Mouse (Mus musculus) liver, adult 2 months (tissue): ENCODE measurements around the gene Lrrc8c. TPM values are rescaled to one million over a fixed set of nuclear protein-coding genes. Genes with fewer than 3 reads are reported as not detected.

Experiments
- DNase-seq: peaks from one replicate; pipeline ENCODE4 v3.0.0-alpha.2; 2011; ENCODE audit warnings: low read depth, low spot score; ENCODE audit errors: extremely low read depth
- H3K27ac ChIP-seq: fragments of 200-500 bp; replicated peaks from 2 replicates; pipeline ENCODE4 v1.5.1; 2012; ENCODE audit warnings: low read depth, mild to moderate bottlenecking, control low read depth, inconsistent platforms, low read length; ENCODE audit not compliant: insufficient read depth
- H3K27me3 ChIP-seq: fragments of 200-500 bp; 2 replicates; pipeline ENCODE4 v1.6.1; 2012; ENCODE audit warnings: mild to moderate bottlenecking, moderate library complexity, low read length, inconsistent platforms; ENCODE audit not compliant: control insufficient read depth, insufficient read depth
- H3K36me3 ChIP-seq: fragments of 200-500 bp; 2 replicates; pipeline ENCODE4 v1.6.1; 2012; ENCODE audit warnings: low read length, inconsistent platforms; ENCODE audit not compliant: control insufficient read depth, insufficient read depth
- H3K4me1 ChIP-seq: fragments of 200-500 bp; 2 replicates; pipeline ENCODE4 v1.6.1; 2011; ENCODE audit warnings: low read length; ENCODE audit not compliant: control insufficient read depth, insufficient read depth
- H3K4me3 ChIP-seq: fragments of 200-500 bp; 2 replicates; pipeline ENCODE4 v1.5.1; 2011; ENCODE audit warnings: low read depth, mild to moderate bottlenecking, control low read depth, low read length, moderate library complexity; ENCODE audit not compliant: insufficient read depth
- H3K79me2 ChIP-seq: fragments of 200-500 bp; 2 replicates; pipeline ENCODE4 v1.6.1; 2012; ENCODE audit warnings: inconsistent platforms, mild to moderate bottlenecking, low read length, moderate library complexity; ENCODE audit not compliant: control insufficient read depth, insufficient read depth
- H3K9ac ChIP-seq: fragments of 200-500 bp; 2 replicates; pipeline ENCODE4 v1.6.1; 2012; ENCODE audit warnings: low read depth, mild to moderate bottlenecking, control low read depth, inconsistent platforms, low read length
- CTCF ChIP-seq: fragments of 200-500 bp; IDR thresholded peaks from 2 replicates; pipeline ENCODE4 v1.5.1; 2011; ENCODE audit warnings: low read depth, low read length, control low read depth
- POLR2A ChIP-seq: fragments of 200-500 bp; IDR thresholded peaks from 2 replicates; pipeline ENCODE4 v1.6.1; 2011; ENCODE audit warnings: low read length, control low read depth; ENCODE audit not compliant: insufficient read depth; ENCODE audit errors: extremely low read depth
- WGBS: fragments of 180-500 bp; shearing (Covaris S2); methylation state at CpG from one replicate; pipeline ENCODE4 v1.1.7; 2018; 5-methylcytosine and 5-hydroxymethylcytosine counted together
- polyA plus RNA-seq: library from polyadenylated mRNA; depleted of rRNA; stranded (reverse); fragments of >200 nt; gene quantifications from 2 replicates; pipeline ENCODE4 v1.2.3, GENCODE M21; 2012
- total RNA-seq: library from RNA; depleted of rRNA; stranded (reverse); fragments of >200 nt; gene quantifications from 2 replicates; pipeline ENCODE4 v1.2.3, GENCODE M21; 2014

Gene Lrrc8c
- total and polyA plus RNA-seq, 2 experiments, result 1.5 to 3.3 TPM

GRCm38 (mm10) chr5:105588683-105589082, 69.5 kb downstream of the Lrrc8c start:
- H3K36me3 ChIP-seq, result no peaks in the 10 kb centered on the region
- H3K27me3 ChIP-seq, result no peaks in the 10 kb centered on the region
- no peak for DNase-seq
- H3K27ac ChIP-seq, result no peak overlapping the region
- no peak overlapping the region for H3K4me3 ChIP-seq
- H3K4me1 ChIP-seq, result 0 out of 2 replicates have a peak, but pooled peaks cover 1% of the 10 kb centered on the region
- H3K79me2 ChIP-seq, result no peaks in the 10 kb centered on the region
- WGBS, result 87% methylated on average over 4 of the region's 4 CpGs
- TF ChIP-seq CTCF, result no peak
- no peak for TF ChIP-seq POLR2A
- no peak overlapping the region for H3K9ac ChIP-seq

GRCm38 (mm10) chr5:105589119-105589518, 69.9 kb downstream of the Lrrc8c start:
- Histone ChIP-seq H3K36me3 (no peaks in the 10 kb centered on the region), H3K4me1 (0 out of 2 replicates have a peak, but pooled peaks cover 1% of the 10 kb centered on the region), H3K4me3 (no peak overlapping the region), H3K9ac (no peak overlapping the region), H3K27me3 (no peaks in the 10 kb centered on the region), H3K27ac (no peak overlapping the region), H3K79me2 (no peaks in the 10 kb centered on the region)
- WGBS, result 88% methylated on average over 3 of the region's 3 CpGs
- TF ChIP-seq POLR2A, result no peak
- no peak for TF ChIP-seq CTCF
- DNase-seq, result no peak

GRCm38 (mm10) chr5:105592396-105592795, 73.2 kb downstream of the Lrrc8c start:
- Histone ChIP-seq H3K79me2 (no peaks in the 10 kb centered on the region), H3K27ac (no peak overlapping the region), H3K4me3 (no peak overlapping the region), H3K27me3 (no peaks in the 10 kb centered on the region), H3K36me3 (no peaks in the 10 kb centered on the region), H3K9ac (no peak overlapping the region), H3K4me1 (no peaks in the 10 kb centered on the region)
- no peak for TF ChIP-seq POLR2A
- TF ChIP-seq CTCF, result no peak
- WGBS, result 85% methylated on average over 4 of the region's 4 CpGs
- DNase-seq, result no peak

- no peak for TF ChIP-seq POLR2A
- TF ChIP-seq CTCF, result no peak
- 95% methylated on average over 9 of the region's 9 CpGs for WGBS
- Histone ChIP-seq H3K4me1 (no peaks in the 10 kb centered on the region), H3K36me3 (no peaks in the 10 kb centered on the region), H3K27me3 (no peaks in the 10 kb centered on the region), H3K79me2 (no peaks in the 10 kb centered on the region), H3K4me3 (no peak overlapping the region), H3K9ac (no peak overlapping the region), H3K27ac (no peak overlapping the region)
- no peak for DNase-seq
Measured at GRCm38 (mm10) chr5:105593630-105594029, 74.4 kb downstream of the Lrrc8c start.

GRCm38 (mm10) chr5:105598866-105599265, 79.7 kb downstream of the Lrrc8c start:
- Histone ChIP-seq H3K27me3 (no peaks in the 10 kb centered on the region), H3K9ac (no peak overlapping the region), H3K79me2 (no peaks in the 10 kb centered on the region), H3K4me1 (no peaks in the 10 kb centered on the region), H3K27ac (no peak overlapping the region), H3K36me3 (no peaks in the 10 kb centered on the region), H3K4me3 (no peak overlapping the region)
- no peak for DNase-seq
- TF ChIP-seq POLR2A, result no peak
- 77% methylated on average over 9 of the region's 9 CpGs for WGBS

GRCm38 (mm10) chr5:105599315-105599714, 80.1 kb downstream of the Lrrc8c start:
- H3K4me3 ChIP-seq, result no peak overlapping the region
- no peaks in the 10 kb centered on the region for H3K27me3 ChIP-seq
- WGBS, result 62% methylated on average over 4 of the region's 4 CpGs
- H3K79me2 ChIP-seq, result no peaks in the 10 kb centered on the region
- no peaks in the 10 kb centered on the region for H3K4me1 ChIP-seq
- H3K9ac ChIP-seq, result no peak overlapping the region
- H3K27ac ChIP-seq, result no peak overlapping the region
- TF ChIP-seq POLR2A (no peak), CTCF (no peak)
- no peaks in the 10 kb centered on the region for H3K36me3 ChIP-seq
- no peak for DNase-seq
